Mouse (Mus musculus): ENCODE results near the gene Nrf1. TPM values are rescaled to one million over a fixed set of nuclear protein-coding genes. Genes with fewer than 3 reads are reported as not detected.

Nrf1 gene
- total RNA-seq, 2 experiments from 2014 or later = 18.7 to 21.0 TPM

GRCm38 (mm10) chr6:30132399-30132798 lies 84.6 kb downstream of the Nrf1 start:
- no peak for DNase-seq (ENCODE audit: low spot score in 2 of 2)
- intact Hi-C loops (cut with DNase I) = no loop called here

DNA sequence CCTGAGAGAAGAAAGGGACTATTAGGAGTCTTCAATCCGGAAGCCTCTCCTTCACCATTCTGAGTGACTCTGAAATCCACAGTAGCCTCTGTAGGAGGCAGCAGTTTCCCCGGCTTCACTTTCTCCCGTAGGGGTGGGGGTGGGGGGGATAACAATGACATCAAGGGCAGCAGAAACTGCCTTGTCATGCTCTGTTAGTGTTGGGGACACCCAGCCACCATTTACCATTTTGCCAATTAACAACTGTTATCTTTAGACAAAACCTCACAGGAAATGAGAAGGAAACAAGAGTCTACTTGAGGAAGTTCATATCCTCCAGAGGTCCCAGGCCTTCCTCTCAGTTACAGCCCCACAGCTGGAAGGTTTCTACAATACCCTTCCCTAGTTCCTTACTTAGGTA lies 87.8 kb downstream of the Nrf1 start:
- DNase-seq (ENCODE audit: low spot score in 2 of 2) = no peak
- intact Hi-C loops (cut with DNase I) = no loop called here

- no peak for DNase-seq (ENCODE audit: low spot score in 2 of 2)
- intact Hi-C loops (cut with DNase I) = no loop called here
Measured at GRCm38 (mm10) chr6:30137227-30137626, 89.4 kb downstream of the Nrf1 start.

GRCm38 (mm10) chr6:30139329-30140045 lies 91.7 kb downstream of the Nrf1 start:
- no peak for DNase-seq (ENCODE audit: low spot score in 2 of 2)
- intact Hi-C loops (cut with DNase I) = no loop called here

DNA sequence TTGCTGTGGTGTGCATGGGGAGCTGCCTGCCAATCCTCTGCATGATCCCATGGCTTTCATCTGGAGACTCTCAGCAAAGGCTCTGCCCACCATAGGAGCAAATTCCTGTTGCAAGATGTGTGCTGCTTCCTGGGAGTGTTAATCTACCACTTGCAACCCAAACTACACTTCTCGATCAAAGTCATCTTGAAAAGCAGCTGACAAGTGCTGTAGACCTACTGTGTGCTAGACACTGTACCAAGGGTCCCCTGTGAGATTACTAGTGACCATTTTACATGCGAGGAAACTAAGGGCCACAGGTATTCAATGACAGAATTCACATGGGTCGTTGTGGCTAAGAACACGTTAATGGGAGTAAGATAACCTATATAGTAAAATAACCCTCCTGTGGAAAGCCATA lies 95.5 kb downstream of the Nrf1 start:
- no peak for DNase-seq (ENCODE audit: low spot score in 2 of 2)
- intact Hi-C loops (cut with DNase I) = no loop called here

DNA sequence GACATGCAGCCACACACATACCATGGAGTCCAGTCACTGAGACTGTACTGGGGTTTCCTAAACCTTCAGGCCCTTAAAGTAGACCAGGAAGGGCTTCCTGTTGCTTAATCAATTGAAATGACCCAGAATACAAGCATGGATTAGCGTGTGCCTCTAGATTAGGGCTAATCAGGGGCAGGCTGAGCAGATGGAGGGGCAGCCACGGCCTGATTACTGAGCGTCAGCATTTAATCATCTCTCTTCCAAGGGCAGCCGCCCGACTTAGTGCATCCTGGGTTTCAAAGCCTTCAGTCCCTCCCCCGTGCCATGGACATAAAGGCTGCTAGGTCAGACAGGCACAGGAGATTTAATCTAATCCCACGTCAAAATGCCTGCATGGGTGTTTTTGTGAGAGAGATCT lies 99.3 kb downstream of the Nrf1 start:
- DNase-seq (ENCODE audit: low spot score in 2 of 2) = no peak
- intact Hi-C loops (cut with DNase I) = no loop called here

DNA sequence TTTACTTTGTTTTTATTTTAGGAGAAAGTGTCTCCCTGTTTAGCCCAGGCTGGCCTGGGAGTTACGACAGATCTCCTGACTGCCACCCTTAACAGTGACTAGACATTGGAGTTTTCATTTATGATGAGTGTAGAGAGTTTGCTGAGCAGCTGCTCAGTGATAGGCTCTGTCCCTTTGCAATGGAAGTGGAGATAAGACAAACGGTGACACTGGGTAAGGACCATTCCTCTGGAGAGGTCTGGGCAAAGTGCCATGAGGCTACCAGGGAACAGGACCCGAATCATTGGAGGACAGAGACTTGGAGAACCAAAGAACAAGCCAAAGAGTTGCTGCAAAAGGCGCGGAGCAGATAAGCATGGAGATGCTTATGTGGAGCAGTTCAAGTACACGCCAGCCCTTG lies 100.0 kb downstream of the Nrf1 start:
- intact Hi-C loops (cut with DNase I) = no loop called here
- no peak for DNase-seq (ENCODE audit: low spot score in 2 of 2)

- intact Hi-C loops (cut with DNase I) = no loop called here
- no peak for DNase-seq (ENCODE audit: low spot score in 2 of 2)
Measured at GRCm38 (mm10) chr6:30150471-30150870, 102.7 kb downstream of the Nrf1 start.

DNA sequence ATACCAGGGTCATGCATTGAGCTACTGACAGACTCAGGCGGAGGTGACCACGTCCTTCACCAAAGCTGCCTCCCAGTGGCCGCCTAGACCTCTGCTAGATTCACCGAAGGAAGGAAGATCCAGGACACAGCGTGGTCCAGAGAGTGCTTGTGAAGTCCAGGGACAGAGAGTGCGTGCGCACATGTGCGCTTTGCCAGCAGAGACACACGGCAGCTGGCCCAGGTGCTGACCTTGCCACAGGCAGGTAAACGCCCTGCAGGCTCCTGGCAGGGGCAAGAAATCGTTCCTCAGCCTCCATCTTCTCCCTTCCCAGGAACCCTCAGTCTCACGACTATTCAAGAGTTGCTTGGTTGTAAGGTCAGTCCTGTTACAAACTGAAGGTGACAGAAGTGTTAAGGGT lies 104.4 kb downstream of the Nrf1 start:
- intact Hi-C loops (cut with DNase I) = no loop called here
- no peak for DNase-seq (ENCODE audit: low spot score in 2 of 2)

GRCm38 (mm10) chr6:30152649-30153048 lies 104.9 kb downstream of the Nrf1 start:
- no peak for DNase-seq (ENCODE audit: low spot score in 2 of 2)
- intact Hi-C loops (cut with DNase I) = no loop called here

GRCm38 (mm10) chr6:30153076-30153475 lies 105.3 kb downstream of the Nrf1 start:
- DNase-seq (ENCODE audit: low spot score in 2 of 2) = no peak

DNA sequence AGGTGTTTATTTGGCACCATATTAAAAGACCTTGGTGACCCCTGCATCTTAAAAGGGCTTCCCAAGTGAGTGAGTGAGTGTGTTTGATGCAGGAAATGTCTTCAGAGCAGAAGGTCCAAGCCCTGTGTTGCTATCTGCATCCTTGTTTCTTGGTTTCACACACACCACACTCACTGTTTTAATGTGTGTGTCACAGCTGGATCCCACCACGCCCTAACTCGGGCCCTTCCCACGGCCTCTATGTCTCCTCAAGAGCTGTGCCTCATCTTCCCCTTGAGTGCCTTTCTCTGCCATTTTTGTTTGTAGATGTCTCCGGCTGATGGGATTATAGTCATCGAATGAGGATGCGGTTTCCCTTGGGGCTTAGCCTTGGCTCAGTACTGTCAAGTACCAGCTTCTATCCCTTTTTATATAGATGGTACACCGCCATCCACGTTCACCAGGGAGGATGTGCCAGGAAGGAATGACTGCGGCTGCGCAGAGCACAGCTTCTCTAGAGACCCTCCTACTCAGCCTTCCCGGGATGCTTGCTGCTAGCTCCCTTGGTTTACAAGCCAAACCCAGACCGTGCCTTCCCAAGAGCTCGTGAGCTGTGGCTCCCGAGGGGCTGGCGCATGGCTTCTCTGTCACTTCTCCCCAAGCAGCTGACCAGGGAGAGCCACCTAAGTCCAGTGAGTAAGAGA lies 106.1 kb downstream of the Nrf1 start:
- intact Hi-C loops (cut with DNase I) = no loop called here

More at GRCm38 (mm10) chr6:30153076-30153475, 105.3 kb downstream of the Nrf1 start:
- intact Hi-C loops (cut with DNase I) = no loop called here

GRCm38 (mm10) chr6:30159516-30160045 lies 111.8 kb downstream of the Nrf1 start:
- intact Hi-C loops (cut with DNase I) = no loop called here
- DNase-seq (ENCODE audit: low spot score in 2 of 2) = no peak

More for the DNA sequence above, 106.1 kb downstream of the Nrf1 start:
- DNase-seq (ENCODE audit: low spot score in 2 of 2) = no peak

GRCm38 (mm10) chr6:30160408-30160807 lies 112.6 kb downstream of the Nrf1 start:
- intact Hi-C loops (cut with DNase I) = no loop called here
- no peak for DNase-seq (ENCODE audit: low spot score in 2 of 2)

DNA sequence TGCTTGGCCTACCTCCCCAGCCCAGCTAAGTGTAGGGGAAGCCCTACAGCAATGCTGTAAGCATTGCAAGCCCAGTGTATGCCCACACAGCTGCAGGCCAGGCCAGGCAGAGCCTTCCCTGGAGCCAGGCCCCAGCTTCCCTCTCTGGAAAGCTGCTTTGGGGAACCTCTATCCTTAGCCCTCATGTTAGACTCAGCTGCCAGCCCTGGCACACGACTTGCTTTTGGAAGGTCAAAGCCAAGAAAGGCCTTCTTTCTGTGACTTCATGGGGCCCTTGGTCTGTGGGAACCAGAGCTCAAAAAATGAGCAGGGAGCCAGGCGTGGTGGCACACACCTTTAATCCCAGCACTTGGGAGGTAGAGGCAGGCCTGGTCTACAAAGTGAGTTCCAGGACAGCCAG lies 113.8 kb downstream of the Nrf1 start:
- intact Hi-C loops (cut with DNase I) = no loop called here
- DNase-seq (ENCODE audit: low spot score in 2 of 2) = no peak

DNA sequence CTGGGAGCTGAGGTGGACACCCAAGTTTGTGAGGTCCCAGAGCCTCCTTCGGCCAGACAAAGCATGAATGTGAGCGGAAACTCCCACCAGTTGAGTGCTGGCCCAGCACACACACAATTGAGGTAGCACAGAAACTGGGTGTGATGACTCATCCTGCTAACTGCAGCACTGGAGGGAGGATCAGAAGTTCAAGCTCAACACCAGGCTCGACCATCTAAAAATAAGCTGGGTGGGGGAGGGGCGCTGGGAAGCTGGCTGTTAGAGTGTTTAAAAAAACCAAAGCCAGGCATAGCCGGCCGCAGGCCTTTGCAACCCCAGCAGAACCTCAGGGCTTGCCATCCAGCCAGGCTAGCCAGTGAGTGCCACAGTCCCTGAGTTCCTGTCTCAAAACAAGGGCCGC lies 114.3 kb downstream of the Nrf1 start:
- DNase-seq (ENCODE audit: low spot score in 2 of 2) = no peak
- intact Hi-C loops (cut with DNase I) = no loop called here

GRCm38 (mm10) chr6:30166349-30166748 lies 118.6 kb downstream of the Nrf1 start:
- intact Hi-C loops (cut with DNase I) = no loop called here

DNA sequence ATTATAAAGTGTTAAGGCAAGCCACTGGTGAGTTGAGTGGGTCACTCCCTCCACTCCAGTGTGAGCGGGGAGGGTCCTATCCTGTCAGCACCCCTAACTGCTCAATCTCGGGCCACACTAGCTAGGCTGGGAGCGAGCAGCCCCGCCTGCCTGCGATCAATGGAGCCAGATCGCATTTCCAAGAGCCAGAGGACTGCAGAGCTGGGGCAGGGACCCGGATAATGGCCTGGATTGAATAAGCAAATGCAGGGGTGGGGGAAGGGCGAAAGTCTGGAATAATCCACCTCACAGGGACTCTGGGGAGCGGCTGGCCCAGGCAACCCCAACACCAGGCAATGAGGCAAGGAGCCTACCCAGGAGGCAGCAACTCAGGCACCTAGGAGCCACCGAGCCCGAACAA lies 119.4 kb downstream of the Nrf1 start:
- DNase-seq (ENCODE audit: low spot score in 2 of 2) = no peak

More at GRCm38 (mm10) chr6:30166349-30166748, 118.6 kb downstream of the Nrf1 start:
- no peak for DNase-seq (ENCODE audit: low spot score in 2 of 2)

GRCm38 (mm10) chr6:30168275-30168674 lies 120.5 kb downstream of the Nrf1 start:
- intact Hi-C loops (cut with DNase I) = no loop called here
- DNase-seq (ENCODE audit: low spot score in 2 of 2) = no peak

More for the DNA sequence above, 119.4 kb downstream of the Nrf1 start:
- intact Hi-C loops (cut with DNase I) = no loop called here

GRCm38 (mm10) chr6:30169148-30169547 lies 121.4 kb downstream of the Nrf1 start:
- intact Hi-C loops (cut with DNase I) = no loop called here
- peak in 1 of 2 experiments; percentile 21 for DNase-seq (ENCODE audit: low spot score in 2 of 2)

DNA sequence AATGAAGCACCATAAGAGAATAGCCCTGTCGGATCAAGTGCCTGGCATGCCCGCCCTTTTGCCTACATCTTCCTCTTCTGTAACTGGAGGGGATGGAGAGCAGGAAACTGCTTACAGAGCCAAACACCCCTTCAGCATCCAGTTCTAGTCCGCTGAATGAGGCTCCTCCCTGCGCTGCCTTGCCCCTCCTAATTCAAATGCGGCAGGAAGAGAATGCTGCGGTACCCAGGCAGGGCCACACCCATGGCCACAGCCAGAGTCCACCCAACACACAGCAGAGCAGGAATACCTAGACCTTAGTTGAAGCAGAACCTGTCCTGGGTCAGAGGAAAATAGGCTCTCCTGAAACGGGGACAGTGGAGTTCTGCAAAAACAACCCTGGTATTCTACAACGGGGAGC lies 123.4 kb downstream of the Nrf1 start:
- intact Hi-C loops (cut with DNase I) = no loop called here

More for the DNA sequence above, 123.4 kb downstream of the Nrf1 start:
- no peak for DNase-seq (ENCODE audit: low spot score in 2 of 2)
